22 mouse cellular contexts compared by ENCODE assay signal in the genomic region with DNA sequence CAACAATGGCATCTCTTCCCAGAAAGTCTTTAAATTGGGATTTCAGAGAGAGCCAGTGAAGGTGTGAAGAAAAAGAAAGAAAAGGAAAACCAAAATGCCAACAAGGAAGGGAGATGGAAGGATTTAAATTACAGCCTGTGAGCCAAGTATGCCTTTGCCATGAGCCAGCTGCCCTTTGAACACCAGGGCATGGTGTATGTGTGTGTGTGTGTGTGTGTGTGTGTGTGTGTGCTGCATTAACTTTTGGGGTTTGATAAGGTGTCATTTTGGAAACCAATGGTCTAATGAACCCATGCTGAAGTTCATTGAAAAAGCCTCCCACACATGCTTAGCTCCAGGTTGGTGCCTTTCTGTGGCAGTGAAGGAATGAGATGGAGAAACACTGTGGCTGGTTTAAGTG.
DNase-seq lines count a peak whose midpoint lies in the region; ATAC-seq and TF ChIP-seq lines count a peak whose summit lies in the region.
"Had no signal": no experiment of that assay in that cellular context is flagged by ENCODE, and none has a peak within 500 bp of the region (broad histone marks: within the 10 kb centered on the region; RNA-seq: fewer than 3 reads in every experiment).

No protein-coding gene starts in this region.

- no peak overlapping the region for H3K4me2 ChIP-seq in liver, embryonic 12.5 days
- H3K4me2 ChIP-seq: embryonic facial prominence, embryonic 13.5 days; embryonic facial prominence, embryonic 15.5 days; forebrain, embryonic 12.5 days had no signal

- H3K9me3 ChIP-seq in liver, embryonic 12.5 days (replicated peaks), result no peaks in the 10 kb centered on the region
- H3K9me3 ChIP-seq: embryonic facial prominence, embryonic 13.5 days; embryonic facial prominence, embryonic 15.5 days; forebrain, embryonic 10.5 days; forebrain, embryonic 12.5 days had no signal

- H3K4me3 ChIP-seq in kidney, adult 2 months (ENCODE audit: insufficient read depth, low read depth, low read length), result no peak overlapping the region
- no peak overlapping the region for H3K4me3 ChIP-seq in liver, adult 2 months (ENCODE audit: insufficient read depth, low read depth, low read length)
- no peak overlapping the region for H3K4me3 ChIP-seq in liver, embryonic 12.5 days
- H3K4me3 ChIP-seq: embryonic facial prominence, embryonic 13.5 days; embryonic facial prominence, embryonic 15.5 days; erythroblast, embryonic 14.5 days; forebrain, embryonic 10.5 days; forebrain, embryonic 12.5 days had no signal

- H3K79me2 ChIP-seq in liver, adult 2 months (ENCODE audit: control insufficient read depth, insufficient read depth, low read length), result no peaks in the 10 kb centered on the region

- TF ChIP-seq POLR2A in kidney, adult 2 months (IDR thresholded peaks at IDR 0.05; ENCODE audit: low read depth, low read length), result no peak
- no peak for TF ChIP-seq POLR2A in liver, adult 2 months (IDR thresholded peaks at IDR 0.05; ENCODE audit: extremely low read depth, insufficient read depth, low read length)

- no peaks in the 10 kb centered on the region for H3K4me1 ChIP-seq in kidney, adult 2 months (ENCODE audit: control insufficient read depth, insufficient read depth, low read length)
- H3K4me1 ChIP-seq in liver, adult 2 months (ENCODE audit: control insufficient read depth, insufficient read depth, low read length), result no peaks in the 10 kb centered on the region
- H3K4me1 ChIP-seq in liver, embryonic 12.5 days, result no peaks in the 10 kb centered on the region
- H3K4me1 ChIP-seq: embryonic facial prominence, embryonic 13.5 days; embryonic facial prominence, embryonic 15.5 days; forebrain, embryonic 10.5 days; forebrain, embryonic 12.5 days had no signal

- no peak overlapping the region for H3K27ac ChIP-seq in kidney, adult 2 months (ENCODE audit: insufficient read depth, low read depth, low read length)
- no peak overlapping the region for H3K27ac ChIP-seq in liver, adult 2 months (replicated peaks; ENCODE audit: insufficient read depth, low read depth, low read length)
- H3K27ac ChIP-seq in liver, embryonic 12.5 days, result no peak overlapping the region
- H3K27ac ChIP-seq: embryonic facial prominence, embryonic 13.5 days; embryonic facial prominence, embryonic 15.5 days; forebrain, embryonic 10.5 days; forebrain, embryonic 12.5 days had no signal

- H3K27me3 ChIP-seq in kidney, adult 2 months (replicated peaks; ENCODE audit: control insufficient read depth, insufficient read depth, low read length), result no peaks in the 10 kb centered on the region
- H3K27me3 ChIP-seq in liver, adult 2 months (ENCODE audit: control insufficient read depth, insufficient read depth, low read length), result no peaks in the 10 kb centered on the region
- no peaks in the 10 kb centered on the region for H3K27me3 ChIP-seq in liver, embryonic 12.5 days (replicated peaks)
- H3K27me3 ChIP-seq: embryonic facial prominence, embryonic 13.5 days; embryonic facial prominence, embryonic 15.5 days; forebrain, embryonic 12.5 days had no signal

- no peaks in the 10 kb centered on the region for H3K36me3 ChIP-seq in kidney, adult 2 months (ENCODE audit: control insufficient read depth, insufficient read depth, low read length)
- no peaks in the 10 kb centered on the region for H3K36me3 ChIP-seq in liver, adult 2 months (ENCODE audit: control insufficient read depth, insufficient read depth, low read length)
- no peaks in the 10 kb centered on the region for H3K36me3 ChIP-seq in liver, embryonic 12.5 days
- H3K36me3 ChIP-seq: embryonic facial prominence, embryonic 13.5 days; embryonic facial prominence, embryonic 15.5 days; forebrain, embryonic 10.5 days; forebrain, embryonic 12.5 days had no signal

- ATAC-seq in liver, embryonic 12.5 days, result no peak
- ATAC-seq: forebrain, embryonic 14.5 days had no signal

- no peak for TF ChIP-seq CTCF in kidney, adult 2 months (conservative IDR thresholded peaks at IDR 0.05; ENCODE audit: insufficient read depth, insufficient read length, low read depth, low read length)
- TF ChIP-seq CTCF in liver, adult 2 months (IDR thresholded peaks at IDR 0.05; ENCODE audit: low read depth, low read length), result no peak

- H3K9ac ChIP-seq in liver, adult 2 months (ENCODE audit: low read depth, low read length), result no peak overlapping the region
- no peak overlapping the region for H3K9ac ChIP-seq in liver, embryonic 12.5 days
- H3K9ac ChIP-seq: embryonic facial prominence, embryonic 13.5 days; embryonic facial prominence, embryonic 15.5 days; forebrain, embryonic 12.5 days had no signal

- DNase-seq in kidney, adult 2 months, result peak; percentile 52
- no peak for DNase-seq in kidney, adult 18-20 months
- peak; percentile 55 for DNase-seq in liver, adult 2 months (ENCODE audit: extremely low read depth, low read depth, low spot score)
- peak; percentile 6 for DNase-seq in testis, postnatal 10 days (ENCODE audit: low spot score)
- no peak for DNase-seq in testis, postnatal 14 days (ENCODE audit: low spot score)
- DNase-seq: adrenal gland, adult 2 months; adrenal gland, postnatal 10 days; adrenal gland, postnatal 25 days; cerebellum, adult 11 months; cerebellum, adult 18-20 months; cerebellum, adult 8-10 months; cerebellum, adult 9-11 months; cerebellum, postnatal 14 days; cerebellum, postnatal 36 days; embryo, embryonic 11 days had no signal

Comparison
In these comparisons a context has a peak if more than half of its experiments do, and no peak if none do; other contexts are left out.
1. DNase-seq: peak in kidney, adult 2 months (single experiment), liver, adult 2 months (single experiment) and testis, postnatal 10 days (single experiment); none in kidney, adult 18-20 months (single experiment) and testis, postnatal 14 days (single experiment).